Mouse (Mus musculus) small intestine, adult 2 months (tissue): Measurements from ENCODE around the gene Aldob. TPM values are rescaled to one million over a fixed set of nuclear protein-coding genes. Genes with fewer than 3 reads are reported as not detected.

Experiments
- H3K27ac ChIP-seq: fragments of 200-500 bp; 2 replicates; pipeline ENCODE4 v1.5.1; 2012; ENCODE audit warnings: low read depth, low read length, control low read depth, inconsistent platforms; ENCODE audit not compliant: insufficient read depth
- H3K27me3 ChIP-seq: fragments of 200-500 bp; 2 replicates; pipeline ENCODE4 v1.6.1; 2012; ENCODE audit warnings: mild to moderate bottlenecking, moderate library complexity, low read length, inconsistent platforms; ENCODE audit not compliant: control insufficient read depth, insufficient read depth
- H3K36me3 ChIP-seq: fragments of 200-500 bp; 2 replicates; pipeline ENCODE4 v1.6.1; 2012; ENCODE audit warnings: mild to moderate bottlenecking, low read length, control low read depth, inconsistent platforms; ENCODE audit not compliant: control insufficient read depth, insufficient read depth
- H3K4me1 ChIP-seq: fragments of 200-500 bp; 2 replicates; pipeline ENCODE4 v1.6.1; 2012; ENCODE audit warnings: low read length, inconsistent platforms, mixed read lengths; ENCODE audit not compliant: control insufficient read depth, insufficient read depth, insufficient read length
- H3K4me3 ChIP-seq: fragments of 200-500 bp; 2 replicates; pipeline ENCODE4 v1.5.1; 2012; ENCODE audit warnings: low read depth, mild to moderate bottlenecking, control low read depth, inconsistent platforms, low read length, moderate library complexity
- CTCF ChIP-seq: fragments of 200-500 bp; IDR thresholded peaks from 2 replicates; pipeline ENCODE4 v1.5.1; 2012; ENCODE audit warnings: low read depth, mild to moderate bottlenecking, control low read depth, inconsistent platforms, low read length, moderate library complexity, mixed read lengths; ENCODE audit not compliant: insufficient replicate concordance, insufficient read length; ENCODE audit errors: extremely low read depth
- POLR2A ChIP-seq: fragments of 200-500 bp; IDR thresholded peaks from 2 replicates; pipeline ENCODE4 v1.6.1; 2012; ENCODE audit warnings: low read depth, mild to moderate bottlenecking, control low read depth, inconsistent platforms, low read length, moderate library complexity
- WGBS: fragments of 180-500 bp; shearing (Covaris S2); methylation state at CpG from one replicate; pipeline ENCODE4 v1.1.7; 2018; 5-methylcytosine and 5-hydroxymethylcytosine counted together
- polyA plus RNA-seq: library from polyadenylated mRNA; depleted of rRNA; stranded (reverse); fragments of >200 nt; gene quantifications from 2 replicates; pipeline ENCODE4 v1.2.3, GENCODE M21; 2012

Aldob gene
- polyA plus RNA-seq, 1 experiment, result 1,402 TPM

GRCm38 (mm10) chr4:49583965-49584831 is 34.9 kb upstream of the Aldob start:
- Histone ChIP-seq H3K4me1 (peaks cover 4% of the 10 kb centered on the region), H3K27ac (peak overlapping the region; percentile 57), H3K36me3 (peaks cover 15% of the 10 kb centered on the region; the same call in 1 of the 2 replicates), H3K27me3 (no peaks in the 10 kb centered on the region), H3K4me3 (no peak overlapping the region)
- WGBS, result 16% methylated on average over 14 of the region's 14 CpGs
- TF ChIP-seq POLR2A (no peak), CTCF (no peak)

- no peak overlapping the region for H3K4me3 ChIP-seq
- no peak overlapping the region for H3K27ac ChIP-seq
- H3K36me3 ChIP-seq, result peaks cover 9% of the 10 kb centered on the region; the same call in 1 of the 2 replicates
- peaks cover 3% of the 10 kb centered on the region for H3K4me1 ChIP-seq
- no peaks in the 10 kb centered on the region for H3K27me3 ChIP-seq
- WGBS, result 66% methylated on average over 4 of the region's 4 CpGs
- TF ChIP-seq CTCF, result no peak
- TF ChIP-seq POLR2A, result no peak
These were observed 31.9 kb upstream of the Aldob start for GRCm38 (mm10) chr4:49581256-49581655.

GRCm38 (mm10) chr4:49572194-49572593 is 22.8 kb upstream of the Aldob start:
- no peaks in the 10 kb centered on the region for H3K36me3 ChIP-seq
- H3K27ac ChIP-seq, result no peak overlapping the region
- H3K27me3 ChIP-seq, result no peaks in the 10 kb centered on the region
- no peak overlapping the region for H3K4me3 ChIP-seq
- no peak for TF ChIP-seq CTCF
- TF ChIP-seq POLR2A, result no peak
- no peaks in the 10 kb centered on the region for H3K4me1 ChIP-seq
- 20% methylated on average over 4 of the region's 4 CpGs for WGBS

- WGBS, result 10% methylated on average over 3 of the region's 3 CpGs
- H3K36me3 ChIP-seq, result no peaks in the 10 kb centered on the region
- H3K27me3 ChIP-seq, result no peaks in the 10 kb centered on the region
- TF ChIP-seq POLR2A, result no peak
- TF ChIP-seq CTCF, result peak; percentile 35; the same call in 1 of the 2 replicates
- no peaks in the 10 kb centered on the region for H3K4me1 ChIP-seq
- no peak overlapping the region for H3K4me3 ChIP-seq
- no peak overlapping the region for H3K27ac ChIP-seq
These were observed 18.3 kb upstream of the Aldob start for GRCm38 (mm10) chr4:49567613-49568012.

GRCm38 (mm10) chr4:49559915-49560772 is 10.8 kb upstream of the Aldob start:
- 33% methylated on average over 20 of the region's 20 CpGs for WGBS
- Histone ChIP-seq H3K36me3 (no peaks in the 10 kb centered on the region), H3K27ac (peak overlapping the region; percentile 79), H3K4me3 (no peak overlapping the region), H3K4me1 (peaks cover 27% of the 10 kb centered on the region), H3K27me3 (no peaks in the 10 kb centered on the region)
- TF ChIP-seq POLR2A (peak; percentile 45; the same call in 1 of the 2 replicates), CTCF (no peak)

GRCm38 (mm10) chr4:49558181-49558580 is 8.8 kb upstream of the Aldob start:
- TF ChIP-seq POLR2A (no peak), CTCF (no peak)
- H3K4me1 ChIP-seq, result peaks cover 29% of the 10 kb centered on the region
- no peaks in the 10 kb centered on the region for H3K36me3 ChIP-seq
- no peaks in the 10 kb centered on the region for H3K27me3 ChIP-seq
- no peak overlapping the region for H3K4me3 ChIP-seq
- H3K27ac ChIP-seq, result peak overlapping the region; percentile 87
- 29% methylated on average over 2 of the region's 2 CpGs for WGBS

- 100% methylated on average over 7 of the region's 7 CpGs for WGBS
- Histone ChIP-seq H3K36me3 (no peaks in the 10 kb centered on the region), H3K27ac (peak overlapping the region; percentile 87), H3K4me1 (peaks cover 32% of the 10 kb centered on the region), H3K27me3 (no peaks in the 10 kb centered on the region), H3K4me3 (no peak overlapping the region)
- TF ChIP-seq POLR2A, result no peak
- no peak for TF ChIP-seq CTCF
These were observed 8.0 kb upstream of the Aldob start for GRCm38 (mm10) chr4:49557375-49557774.
